Mouse (Mus musculus): ENCODE measurements around the gene Daam1.

- TF ChIP-seq CTCF (IDR thresholded peaks at IDR 0.05; ENCODE audit: low read depth), result no peak
- TF ChIP-seq EP300 (IDR thresholded peaks at IDR 0.05; ENCODE audit: low read depth), result no peak
Measured at GRCm38 (mm10) chr12:71972126-71972525, 141.2 kb downstream of the Daam1 start.

All from liver, postnatal 0 days (tissue).